Mouse (Mus musculus) ES-E14 (cell line): ENCODE data around the gene D5Ertd579e.

Experiments
- CHD2 ChIP-seq: IDR thresholded peaks from 2 replicates; pipeline ENCODE4 v1.6.1; 2014; ENCODE audit warnings: mild to moderate bottlenecking, low read depth, low read length, inconsistent platforms
- HCFC1 ChIP-seq: IDR thresholded peaks from 2 replicates; pipeline ENCODE4 v1.6.1; 2012; ENCODE audit warnings: low read length, inconsistent platforms, borderline replicate concordance; ENCODE audit not compliant: insufficient read depth
- ZC3H11A ChIP-seq: IDR thresholded peaks from 2 replicates; pipeline ENCODE4 v1.6.1; 2012; ENCODE audit warnings: low read depth, mild to moderate bottlenecking, inconsistent platforms, low read length, borderline replicate concordance

- TF ChIP-seq CHD2 (no peak), HCFC1 (no peak), ZC3H11A (no peak)
Measured at GRCm38 (mm10) chr5:36704684-36705083, 8.9 kb upstream of the D5Ertd579e start.
